ENCODE assay signal across 10 mouse cellular contexts in the genomic region with DNA sequence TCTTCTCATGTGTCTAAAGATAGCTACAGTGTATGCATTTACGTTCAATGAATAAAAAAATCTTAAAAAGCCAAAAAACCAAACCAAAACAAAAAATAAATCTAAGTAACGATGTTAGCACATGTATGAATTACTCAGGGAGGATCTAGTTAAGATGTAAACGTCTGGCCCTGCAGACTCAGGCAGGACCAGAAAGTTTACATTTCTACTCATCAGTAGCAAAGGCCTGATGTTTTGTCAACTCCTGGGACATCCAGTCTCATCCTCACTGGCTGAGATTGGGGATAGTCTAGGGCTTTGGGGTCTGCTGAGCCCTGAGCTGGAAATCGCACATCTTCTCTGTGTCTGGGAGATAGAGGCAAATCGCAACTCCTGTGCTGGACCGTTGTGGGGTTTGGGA. TPM values are rescaled to one million over a fixed set of nuclear protein-coding genes. Genes with fewer than 3 reads are reported as not detected.
A peak's percentile ranks its signal among the peaks of the same experiment; 100 is the strongest.
DNase-seq lines count a peak whose midpoint lies in the region; ATAC-seq lines count a peak whose summit lies in the region.
"Had no signal": no experiment of that assay in that cellular context is flagged by ENCODE, and none has a peak within 500 bp of the region (broad histone marks: within the 10 kb centered on the region; RNA-seq: fewer than 3 reads in every experiment).

No protein-coding gene starts in this region.

- no peak overlapping the region for H3K4me3 ChIP-seq in hindbrain, embryonic 11.5 days (ENCODE audit: low read depth, low read length)
- H3K4me3 ChIP-seq in hindbrain, embryonic 16.5 days (ENCODE audit: low read length): no peak overlapping the region
- H3K4me3 ChIP-seq in midbrain, embryonic 10.5 days: no peak overlapping the region
- H3K4me3 ChIP-seq in midbrain, embryonic 14.5 days (replicated peaks; ENCODE audit: low read depth, low read length): no peak overlapping the region
- H3K4me3 ChIP-seq in embryonic facial prominence, embryonic 15.5 days (replicated peaks): no peak overlapping the region
- no peak overlapping the region for H3K4me3 ChIP-seq in limb, embryonic 15.5 days

- no peak overlapping the region for H3K4me2 ChIP-seq in hindbrain, embryonic 11.5 days (replicated peaks; ENCODE audit: low read depth, low read length)
- no peak overlapping the region for H3K4me2 ChIP-seq in hindbrain, embryonic 16.5 days (ENCODE audit: low read length)
- no peak overlapping the region for H3K4me2 ChIP-seq in midbrain, embryonic 14.5 days (ENCODE audit: low read length)
- H3K4me2 ChIP-seq in embryonic facial prominence, embryonic 15.5 days (replicated peaks): no peak overlapping the region
- H3K4me2 ChIP-seq in limb, embryonic 15.5 days: no peak overlapping the region

- H3K27me3 ChIP-seq in hindbrain, embryonic 11.5 days (ENCODE audit: control insufficient read depth, insufficient read depth, low read length): no peaks in the 10 kb centered on the region
- no peaks in the 10 kb centered on the region for H3K27me3 ChIP-seq in hindbrain, embryonic 16.5 days (replicated peaks; ENCODE audit: control insufficient read depth, insufficient read depth, low read length)
- peaks cover 7% of the 10 kb centered on the region; the same call in 1 of the 2 replicates for H3K27me3 ChIP-seq in midbrain, embryonic 10.5 days (ENCODE audit: low read depth, poor library complexity, severe bottlenecking)
- H3K27me3 ChIP-seq in midbrain, embryonic 14.5 days (ENCODE audit: control insufficient read depth, insufficient read depth, low read length): no peaks in the 10 kb centered on the region
- H3K27me3 ChIP-seq in embryonic facial prominence, embryonic 15.5 days: no peaks in the 10 kb centered on the region
- no peaks in the 10 kb centered on the region for H3K27me3 ChIP-seq in limb, embryonic 15.5 days

- DNase-seq in hindbrain, embryonic 11.5 days (ENCODE audit: low spot score): no peak
- no peak for DNase-seq in midbrain, embryonic 10.5 days (ENCODE audit: low spot score)
- DNase-seq in midbrain, embryonic 14.5 days: no peak
- DNase-seq in layer of hippocampus, adult 11-12 months (ENCODE audit: low spot score): no peak
- no peak for DNase-seq in urinary bladder, postnatal 4 days (ENCODE audit: low spot score in 2 of 2)
- DNase-seq: cerebellum, adult 9-11 months; gastrocnemius, postnatal 25 days had no signal

- peak overlapping the region; percentile 81 for H3K27ac ChIP-seq in hindbrain, embryonic 11.5 days (ENCODE audit: low read depth, low read length)
- no peak overlapping the region for H3K27ac ChIP-seq in hindbrain, embryonic 16.5 days (ENCODE audit: low read depth, low read length)
- H3K27ac ChIP-seq in midbrain, embryonic 10.5 days (replicated peaks): peak overlapping the region; percentile 82
- no peak overlapping the region for H3K27ac ChIP-seq in midbrain, embryonic 14.5 days (replicated peaks; ENCODE audit: low read depth, low read length)
- H3K27ac ChIP-seq in embryonic facial prominence, embryonic 15.5 days (replicated peaks): peak overlapping the region; percentile 96; the same call in 1 of the 2 replicates
- peak overlapping the region; percentile 94 for H3K27ac ChIP-seq in limb, embryonic 15.5 days

- 83% methylated on average over 6 of the region's 6 CpGs for WGBS in hindbrain, embryonic 11.5 days
- WGBS in hindbrain, embryonic 16.5 days: 86% methylated on average over 6 of the region's 6 CpGs
- WGBS in midbrain, embryonic 10.5 days: 88% methylated on average over 6 of the region's 6 CpGs
- 93% methylated on average over 6 of the region's 6 CpGs for WGBS in midbrain, embryonic 14.5 days
- 69% methylated on average over 6 of the region's 6 CpGs for WGBS in embryonic facial prominence, embryonic 15.5 days
- 71% methylated on average over 6 of the region's 6 CpGs for WGBS in limb, embryonic 15.5 days

- ATAC-seq in hindbrain, embryonic 11.5 days (ENCODE audit: low FRiP score): no peak
- no peak for ATAC-seq in hindbrain, embryonic 16.5 days
- ATAC-seq in midbrain, embryonic 14.5 days (ENCODE audit: low FRiP score, low TSS enrichment): no peak
- no peak for ATAC-seq in embryonic facial prominence, embryonic 15.5 days (ENCODE audit: insufficient number of reproducible peaks, low FRiP score, low TSS enrichment, low read depth)
- no peak for ATAC-seq in limb, embryonic 15.5 days (ENCODE audit: insufficient number of reproducible peaks, low FRiP score, low TSS enrichment, low read depth)

- H3K4me1 ChIP-seq in hindbrain, embryonic 11.5 days (replicated peaks; ENCODE audit: control insufficient read depth, insufficient read depth, low read length): peaks cover 19% of the 10 kb centered on the region
- peaks cover 20% of the 10 kb centered on the region for H3K4me1 ChIP-seq in hindbrain, embryonic 16.5 days (ENCODE audit: control insufficient read depth, insufficient read depth, low read depth, low read length)
- H3K4me1 ChIP-seq in midbrain, embryonic 10.5 days: peaks cover 49% of the 10 kb centered on the region
- peaks cover 15% of the 10 kb centered on the region; the same call in 1 of the 2 replicates for H3K4me1 ChIP-seq in midbrain, embryonic 14.5 days (ENCODE audit: control insufficient read depth, insufficient read depth, low read length)
- H3K4me1 ChIP-seq in embryonic facial prominence, embryonic 15.5 days: peaks cover 66% of the 10 kb centered on the region
- peaks cover 77% of the 10 kb centered on the region for H3K4me1 ChIP-seq in limb, embryonic 15.5 days

- no peak overlapping the region for H3K9ac ChIP-seq in hindbrain, embryonic 11.5 days (ENCODE audit: low read depth, low read length)
- H3K9ac ChIP-seq in hindbrain, embryonic 16.5 days (ENCODE audit: low read depth, low read length): no peak overlapping the region
- H3K9ac ChIP-seq in midbrain, embryonic 14.5 days (replicated peaks; ENCODE audit: low read length): no peak overlapping the region
- H3K9ac ChIP-seq in embryonic facial prominence, embryonic 15.5 days: no peak overlapping the region
- H3K9ac ChIP-seq in limb, embryonic 15.5 days: no peak overlapping the region

- H3K9me3 ChIP-seq in hindbrain, embryonic 11.5 days (ENCODE audit: control insufficient read depth, low read length): no peaks in the 10 kb centered on the region
- H3K9me3 ChIP-seq in hindbrain, embryonic 16.5 days (ENCODE audit: control insufficient read depth, low read length): no peaks in the 10 kb centered on the region
- no peaks in the 10 kb centered on the region for H3K9me3 ChIP-seq in midbrain, embryonic 10.5 days (replicated peaks)
- H3K9me3 ChIP-seq in midbrain, embryonic 14.5 days (ENCODE audit: control insufficient read depth, low read length): no peaks in the 10 kb centered on the region
- no peaks in the 10 kb centered on the region for H3K9me3 ChIP-seq in embryonic facial prominence, embryonic 15.5 days (replicated peaks)
- H3K9me3 ChIP-seq in limb, embryonic 15.5 days: no peaks in the 10 kb centered on the region

- no peaks in the 10 kb centered on the region for H3K36me3 ChIP-seq in hindbrain, embryonic 11.5 days (ENCODE audit: control insufficient read depth, insufficient read depth, low read length)
- no peaks in the 10 kb centered on the region for H3K36me3 ChIP-seq in hindbrain, embryonic 16.5 days (ENCODE audit: control insufficient read depth, insufficient read depth, low read length)
- no peaks in the 10 kb centered on the region for H3K36me3 ChIP-seq in midbrain, embryonic 10.5 days
- no peaks in the 10 kb centered on the region for H3K36me3 ChIP-seq in midbrain, embryonic 14.5 days (ENCODE audit: control insufficient read depth, insufficient read depth, low read length)
- H3K36me3 ChIP-seq in embryonic facial prominence, embryonic 15.5 days: no peaks in the 10 kb centered on the region
- H3K36me3 ChIP-seq in limb, embryonic 15.5 days: no peaks in the 10 kb centered on the region

RNA-seq across cellular contexts. Expression of a gene that starts 8.3 kb away (rescaled TPM):
- polyA plus RNA-seq in hindbrain, embryonic 11.5 days (2014; fragmentation: Nextera tagmentation; extraction: Ambion mirVana): 0.17 and 0.31 TPM in 2 replicates
- polyA plus RNA-seq in hindbrain, embryonic 16.5 days (2015; fragmentation: Nextera tagmentation; extraction: Ambion mirVana): not detected in 2 replicates
- 0.14 TPM in 1 of 2 replicates, not detected in the other for polyA plus RNA-seq in midbrain, embryonic 10.5 days (2016; fragmentation: Nextera tagmentation; extraction: Ambion mirVana)
- polyA plus RNA-seq in midbrain, embryonic 14.5 days (2014; fragmentation: Nextera tagmentation; extraction: Ambion mirVana): 0.45 TPM in 1 of 2 replicates, not detected in the other
- polyA plus RNA-seq in embryonic facial prominence, embryonic 15.5 days (2015; fragmentation: Nextera tagmentation; extraction: Ambion mirVana): 0.57 and 0.59 TPM in 2 replicates
- 0.38 and 0.48 TPM in 2 replicates for polyA plus RNA-seq in limb, embryonic 15.5 days (2015; fragmentation: Nextera tagmentation; extraction: Ambion mirVana)

RNA-seq across cellular contexts. Expression of a gene that starts 57.5 kb away (rescaled TPM):
- 0.50 and 1.1 TPM in 2 replicates for polyA plus RNA-seq in hindbrain, embryonic 11.5 days (2014; fragmentation: Nextera tagmentation; extraction: Ambion mirVana)
- 0.16 TPM in 2 replicates for polyA plus RNA-seq in hindbrain, embryonic 16.5 days (2015; fragmentation: Nextera tagmentation; extraction: Ambion mirVana)
- 0.55 and 0.84 TPM in 2 replicates for polyA plus RNA-seq in midbrain, embryonic 10.5 days (2016; fragmentation: Nextera tagmentation; extraction: Ambion mirVana)
- polyA plus RNA-seq in midbrain, embryonic 14.5 days (2014; fragmentation: Nextera tagmentation; extraction: Ambion mirVana): 0.22 TPM in 1 of 2 replicates, not detected in the other
- polyA plus RNA-seq in embryonic facial prominence, embryonic 15.5 days (2015; fragmentation: Nextera tagmentation; extraction: Ambion mirVana): 2.7 and 2.8 TPM in 2 replicates
- polyA plus RNA-seq in limb, embryonic 15.5 days (2015; fragmentation: Nextera tagmentation; extraction: Ambion mirVana): 1.9 and 2.1 TPM in 2 replicates

Comparison
In these comparisons a context has a peak if more than half of its experiments do, and no peak if none do; other contexts are left out.
1. H3K27ac ChIP-seq: peak in hindbrain, embryonic 11.5 days (single experiment), midbrain, embryonic 10.5 days (single experiment), embryonic facial prominence, embryonic 15.5 days (single experiment) and limb, embryonic 15.5 days (single experiment); none in hindbrain, embryonic 16.5 days (single experiment) and midbrain, embryonic 14.5 days (single experiment).